Comparison of ENCODE assay signal across 10 mouse cellular contexts in genomic region chr7:98904659-98905362, GRCm38 (mm10).
A peak's percentile ranks its signal among the peaks of the same experiment; 100 is the strongest.
DNase-seq lines count a peak whose midpoint lies in the region; ATAC-seq lines count a peak whose summit lies in the region.
"Had no signal": no experiment of that assay in that cellular context is flagged by ENCODE, and none has a peak within 500 bp of the region (broad histone marks: within the 10 kb centered on the region; RNA-seq: fewer than 3 reads in every experiment).

No protein-coding gene starts in this region.

- peaks cover 29% of the 10 kb centered on the region for H3K4me1 ChIP-seq in limb, embryonic 11.5 days (ENCODE audit: control insufficient read depth, insufficient read depth, low read length)
- peaks cover 52% of the 10 kb centered on the region for H3K4me1 ChIP-seq in limb, embryonic 10.5 days
- peaks cover 8% of the 10 kb centered on the region for H3K4me1 ChIP-seq in hindbrain, embryonic 14.5 days (replicated peaks; ENCODE audit: control insufficient read depth, insufficient read depth, low read length)
- H3K4me1 ChIP-seq in limb, embryonic 15.5 days, result peaks cover 35% of the 10 kb centered on the region

- H3K27me3 ChIP-seq in limb, embryonic 11.5 days (ENCODE audit: control insufficient read depth, insufficient read depth, low read length), result no peaks in the 10 kb centered on the region
- H3K27me3 ChIP-seq in limb, embryonic 10.5 days (ENCODE audit: low read depth, poor library complexity, severe bottlenecking), result peaks cover 59% of the 10 kb centered on the region
- H3K27me3 ChIP-seq in hindbrain, embryonic 14.5 days (ENCODE audit: control insufficient read depth, insufficient read depth, low read length), result no peaks in the 10 kb centered on the region
- peaks cover 11% of the 10 kb centered on the region; the same call in 1 of the 2 replicates for H3K27me3 ChIP-seq in limb, embryonic 15.5 days

- no peak overlapping the region for H3K9ac ChIP-seq in limb, embryonic 11.5 days (ENCODE audit: low read length)
- no peak overlapping the region for H3K9ac ChIP-seq in hindbrain, embryonic 14.5 days
- H3K9ac ChIP-seq in limb, embryonic 15.5 days, result no peak overlapping the region

- H3K9me3 ChIP-seq in limb, embryonic 11.5 days (ENCODE audit: control insufficient read depth, low read length), result no peaks in the 10 kb centered on the region
- no peaks in the 10 kb centered on the region for H3K9me3 ChIP-seq in limb, embryonic 10.5 days (replicated peaks)
- no peaks in the 10 kb centered on the region for H3K9me3 ChIP-seq in hindbrain, embryonic 14.5 days (ENCODE audit: control insufficient read depth, low read length)
- H3K9me3 ChIP-seq in limb, embryonic 15.5 days, result no peaks in the 10 kb centered on the region

- ATAC-seq in limb, embryonic 11.5 days (ENCODE audit: insufficient number of reproducible peaks, low FRiP score, low TSS enrichment, low read depth), result 0 out of 2 replicates have a peak, but pooled peaks have one; percentile 51
- peak; percentile 31; the same call in 1 of the 2 replicates for ATAC-seq in hindbrain, embryonic 14.5 days (ENCODE audit: low FRiP score)
- ATAC-seq in limb, embryonic 15.5 days (ENCODE audit: insufficient number of reproducible peaks, low FRiP score, low TSS enrichment, low read depth), result no peak

- H3K27ac ChIP-seq in limb, embryonic 11.5 days (replicated peaks; ENCODE audit: low read depth, low read length), result no peak overlapping the region
- no peak overlapping the region for H3K27ac ChIP-seq in limb, embryonic 10.5 days
- H3K27ac ChIP-seq in hindbrain, embryonic 14.5 days, result no peak overlapping the region
- H3K27ac ChIP-seq in limb, embryonic 15.5 days, result peak overlapping the region; percentile 19; the same call in 1 of the 2 replicates

- no peak overlapping the region for H3K4me2 ChIP-seq in limb, embryonic 11.5 days (ENCODE audit: low read depth, severe bottlenecking)
- no peak overlapping the region for H3K4me2 ChIP-seq in hindbrain, embryonic 14.5 days (replicated peaks)
- H3K4me2 ChIP-seq in limb, embryonic 15.5 days, result no peak overlapping the region

- WGBS in limb, embryonic 11.5 days, result 40% methylated on average over 21 of the region's 21 CpGs
- WGBS in limb, embryonic 10.5 days, result 53% methylated on average over 21 of the region's 21 CpGs
- 68% methylated on average over 21 of the region's 21 CpGs for whole genome bisulfite sequencing in hindbrain, embryonic 14.5 days
- 43% methylated on average over 21 of the region's 21 CpGs for WGBS in limb, embryonic 15.5 days

- H3K36me3 ChIP-seq in limb, embryonic 11.5 days (ENCODE audit: control insufficient read depth, insufficient read depth, low read length), result no peaks in the 10 kb centered on the region
- H3K36me3 ChIP-seq in limb, embryonic 10.5 days, result peaks cover 3% of the 10 kb centered on the region; the same call in 1 of the 2 replicates
- no peaks in the 10 kb centered on the region for H3K36me3 ChIP-seq in hindbrain, embryonic 14.5 days (replicated peaks; ENCODE audit: control insufficient read depth, insufficient read depth)
- no peaks in the 10 kb centered on the region for H3K36me3 ChIP-seq in limb, embryonic 15.5 days

- DNase-seq in adrenal gland, adult 2 months, result peak; percentile 40
- no peak for DNase-seq in adrenal gland, adult 8-10 months
- no peak for DNase-seq in limb, embryonic 11.5 days (ENCODE audit: low spot score)
- no peak for DNase-seq in limb, embryonic 10.5 days (ENCODE audit: low spot score)
- no peak for DNase-seq in hindbrain, embryonic 14.5 days (ENCODE audit: low spot score)
- DNase-seq in c-Kit-positive CD71-positive TER-119-positive erythroid progenitor cells, embryonic 14.5 days (ENCODE audit: low spot score), result no peak
- DNase-seq in spleen, postnatal 10 days (ENCODE audit: low spot score in 2 of 2), result no peak
- DNase-seq: heart, adult 18-20 months; thymus, postnatal 14 days had no signal

- no peak overlapping the region for H3K4me3 ChIP-seq in limb, embryonic 11.5 days (ENCODE audit: low read depth, low read length)
- no peak overlapping the region for H3K4me3 ChIP-seq in limb, embryonic 10.5 days
- H3K4me3 ChIP-seq in hindbrain, embryonic 14.5 days (replicated peaks; ENCODE audit: low read length), result no peak overlapping the region
- no peak overlapping the region for H3K4me3 ChIP-seq in limb, embryonic 15.5 days
